Mouse (Mus musculus) embryonic fibroblast, embryonic 13.5 days (primary cell): ENCODE measurements at regions not wholly inside any gene's neighbourhood (a gene's known extent, or its start where the extent isn't known, plus 50 kb on each side); places are given as distances from the start of the nearest gene placed in this dataset.

ENCODE experiments used
- H3K27ac ChIP-seq: 2 replicates; pipeline ENCODE4 v1.5.1; 2012; ENCODE audit warnings: low read length, control low read depth, inconsistent platforms; ENCODE audit not compliant: insufficient read depth
- H3K4me1 ChIP-seq: 2 replicates; pipeline ENCODE4 v1.6.1; 2011; ENCODE audit warnings: low read length; ENCODE audit not compliant: control insufficient read depth, insufficient read depth
- H3K4me3 ChIP-seq: 2 replicates; pipeline ENCODE4 v1.5.1; 2011; ENCODE audit warnings: mild to moderate bottlenecking, control low read depth, low read length; ENCODE audit not compliant: insufficient read depth
- CTCF ChIP-seq: IDR thresholded peaks from 2 replicates; pipeline ENCODE4 v1.5.1; 2011; ENCODE audit warnings: mild to moderate bottlenecking, control low read depth, low read length, moderate library complexity, borderline replicate concordance; ENCODE audit not compliant: insufficient read depth
- POLR2A ChIP-seq: IDR thresholded peaks from 2 replicates; pipeline ENCODE4 v1.6.1; 2011; ENCODE audit warnings: low read depth, mild to moderate bottlenecking, control low read depth, low read length, moderate library complexity

DNA sequence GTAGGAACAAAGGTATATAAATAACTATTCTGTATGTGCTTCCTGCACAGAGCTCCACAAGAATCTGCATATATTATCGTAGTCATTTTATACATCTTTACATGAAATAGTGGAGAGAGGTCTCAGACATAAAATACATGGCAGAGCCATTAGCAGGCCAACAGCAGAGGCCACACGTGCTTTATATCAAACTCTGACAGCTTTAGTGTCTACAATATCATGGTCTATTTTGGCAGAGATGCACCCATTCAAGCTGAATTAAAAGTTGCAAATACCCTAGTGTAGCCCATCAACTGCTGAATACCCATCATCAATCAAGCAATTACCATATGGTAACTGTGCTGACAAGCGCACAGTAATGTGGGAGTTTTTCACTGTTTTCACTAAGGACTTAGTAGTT is 659.1 kb downstream of the Flrt2 start:
- H3K27ac ChIP-seq, result no peak overlapping the region
- TF ChIP-seq POLR2A (no peak), CTCF (no peak)
- H3K4me3 ChIP-seq, result no peak overlapping the region
- H3K4me1 ChIP-seq, result no peaks in the 10 kb centered on the region

DNA sequence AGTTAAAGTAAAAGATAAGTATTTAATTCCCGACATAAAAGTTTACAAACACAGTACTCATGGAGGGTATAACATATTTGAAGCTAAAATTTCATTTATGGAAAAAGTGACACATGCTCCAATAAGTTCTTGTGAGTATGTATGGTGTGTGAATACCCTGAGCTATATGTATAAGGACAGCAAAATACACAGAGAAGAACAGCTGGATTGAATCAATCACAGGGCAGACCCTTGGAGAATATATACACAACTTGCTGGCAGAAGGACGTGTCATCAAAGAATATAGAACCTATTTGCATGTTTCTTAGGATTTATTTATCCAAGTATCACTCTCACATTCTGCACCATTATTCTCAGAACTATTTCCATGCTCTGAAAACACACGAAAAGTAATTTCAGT is 686.9 kb downstream of the Flrt2 start:
- Histone ChIP-seq H3K27ac (no peak overlapping the region), H3K4me1 (no peaks in the 10 kb centered on the region), H3K4me3 (no peak overlapping the region)
- no peak for TF ChIP-seq POLR2A
- no peak for TF ChIP-seq CTCF

DNA sequence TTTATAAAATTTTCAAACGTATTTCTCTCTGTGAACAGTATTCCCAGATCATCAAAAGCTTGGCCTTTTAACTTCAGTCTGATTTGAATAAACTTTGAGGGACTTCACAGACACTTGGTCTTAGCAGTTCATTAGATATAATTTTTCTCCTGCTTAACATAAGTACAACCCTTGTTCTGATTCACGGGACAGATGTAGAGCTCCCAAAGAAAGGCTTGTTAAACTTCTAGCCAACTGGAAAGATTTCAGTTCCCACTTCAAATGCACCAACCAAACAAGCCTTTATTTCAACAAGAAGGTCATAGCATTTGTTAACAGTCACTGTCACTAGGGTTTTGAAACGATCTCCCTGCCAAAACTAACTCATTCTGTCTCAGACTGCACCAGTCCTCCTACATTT is 727.1 kb downstream of the Flrt2 start:
- Histone ChIP-seq H3K27ac (no peak overlapping the region), H3K4me3 (no peak overlapping the region), H3K4me1 (no peaks in the 10 kb centered on the region)
- TF ChIP-seq CTCF, result no peak
- no peak for TF ChIP-seq POLR2A

DNA sequence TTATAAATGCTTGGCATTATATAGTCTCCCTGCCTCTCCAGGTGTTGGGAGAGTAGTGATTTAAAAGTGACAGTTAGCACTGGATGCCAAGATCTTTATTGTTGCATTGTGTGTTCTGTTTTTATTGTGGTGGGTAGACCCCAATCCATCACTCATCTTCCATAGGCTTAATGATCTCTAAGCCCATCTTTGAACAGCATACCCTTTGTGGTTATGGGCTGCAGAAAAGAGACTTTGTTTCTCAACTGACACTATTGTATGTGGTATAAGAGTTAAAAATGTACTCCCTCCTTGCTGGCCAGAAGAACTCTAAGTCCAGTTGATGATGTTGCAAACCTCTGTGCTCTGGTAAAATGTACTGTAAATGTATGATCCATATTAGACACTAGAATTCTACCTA is 727.5 kb downstream of the Flrt2 start:
- no peak overlapping the region for H3K27ac ChIP-seq
- TF ChIP-seq POLR2A, result no peak
- TF ChIP-seq CTCF, result no peak
- H3K4me3 ChIP-seq, result no peak overlapping the region
- no peaks in the 10 kb centered on the region for H3K4me1 ChIP-seq

DNA sequence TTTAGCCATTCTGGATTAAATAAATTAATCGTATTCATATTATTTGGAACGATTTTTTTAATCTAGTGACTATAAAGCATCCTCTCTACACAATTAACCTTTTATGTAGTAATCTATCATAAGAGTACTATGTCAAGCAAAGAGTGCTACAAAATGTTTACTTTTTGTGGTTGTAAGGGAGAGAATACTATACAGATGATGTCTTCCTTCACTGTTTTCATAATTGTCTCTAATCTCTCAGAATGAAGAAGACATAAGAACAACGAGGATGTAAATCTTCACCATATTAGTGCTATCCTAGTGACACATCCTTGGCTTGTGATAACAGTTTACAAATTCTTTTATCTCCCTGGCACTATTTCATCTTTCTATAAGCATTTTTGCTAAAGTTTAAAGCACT is 735.6 kb downstream of the Flrt2 start:
- Histone ChIP-seq H3K4me3 (no peak overlapping the region), H3K4me1 (no peaks in the 10 kb centered on the region), H3K27ac (no peak overlapping the region)
- TF ChIP-seq CTCF (no peak), POLR2A (no peak)

DNA sequence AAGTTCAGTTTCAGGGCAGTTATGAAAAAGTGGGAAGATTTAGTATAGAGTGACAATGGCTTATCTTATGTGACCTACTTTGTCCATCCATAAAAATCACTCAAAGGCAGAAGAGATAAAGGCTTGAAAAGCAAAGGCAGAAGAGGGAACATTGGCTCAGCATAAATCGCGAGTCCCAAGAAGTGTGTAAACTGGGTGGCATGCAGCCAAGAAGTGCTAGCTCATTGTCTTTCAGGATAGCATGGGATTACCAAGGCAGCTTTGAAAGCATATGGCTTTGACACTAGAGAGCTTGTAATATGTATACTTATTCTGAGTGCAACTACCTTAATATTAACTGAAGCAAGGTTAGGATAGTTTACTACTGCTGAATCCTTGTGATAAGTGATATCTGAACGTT is 750.5 kb downstream of the Flrt2 start:
- TF ChIP-seq POLR2A, result no peak
- TF ChIP-seq CTCF, result no peak
- no peak overlapping the region for H3K27ac ChIP-seq
- H3K4me3 ChIP-seq, result no peak overlapping the region
- no peaks in the 10 kb centered on the region for H3K4me1 ChIP-seq

DNA sequence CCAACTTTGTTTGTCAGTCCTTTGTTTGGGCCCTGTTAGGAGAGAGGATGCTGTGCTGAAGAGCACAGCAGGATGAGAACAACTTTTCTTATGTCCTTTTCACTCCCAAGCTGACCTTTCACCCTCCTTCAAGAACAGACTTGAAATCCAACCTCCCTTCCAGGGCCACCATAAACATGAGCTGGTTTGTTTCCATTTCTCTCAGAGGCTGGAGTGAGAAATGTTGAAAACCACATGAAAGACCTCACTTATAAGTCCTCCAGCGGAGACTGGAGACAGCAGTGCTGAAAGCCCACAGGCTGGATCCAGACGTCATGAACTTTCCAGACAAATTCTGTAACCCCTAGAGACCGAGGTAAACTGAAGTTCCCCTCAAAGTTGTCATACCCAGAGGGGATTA is 761.3 kb downstream of the Flrt2 start:
- TF ChIP-seq POLR2A, result no peak
- TF ChIP-seq CTCF, result no peak
- H3K4me1 ChIP-seq, result no peaks in the 10 kb centered on the region
- no peak overlapping the region for H3K27ac ChIP-seq
- no peak overlapping the region for H3K4me3 ChIP-seq

DNA sequence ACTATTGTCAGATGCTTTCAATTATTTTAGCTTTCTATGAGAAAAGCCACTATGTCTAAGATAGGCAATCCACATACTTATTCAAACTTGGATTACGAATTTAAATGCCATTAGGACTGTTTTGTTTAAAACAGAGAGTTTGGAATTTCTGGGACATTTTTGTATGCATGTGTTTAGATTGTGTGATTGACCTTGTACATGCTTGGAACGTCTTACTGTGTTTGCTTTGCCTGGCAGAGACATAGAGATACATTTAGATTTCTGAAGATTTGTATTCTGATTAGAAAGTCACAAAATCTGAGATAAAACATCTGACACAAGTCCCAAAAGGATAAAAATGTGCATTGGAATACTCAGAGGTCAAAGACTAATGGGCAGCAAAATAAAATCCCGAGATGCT is 784.3 kb downstream of the Flrt2 start:
- Histone ChIP-seq H3K4me3 (no peak overlapping the region), H3K4me1 (no peaks in the 10 kb centered on the region), H3K27ac (no peak overlapping the region)
- no peak for TF ChIP-seq POLR2A
- no peak for TF ChIP-seq CTCF

DNA sequence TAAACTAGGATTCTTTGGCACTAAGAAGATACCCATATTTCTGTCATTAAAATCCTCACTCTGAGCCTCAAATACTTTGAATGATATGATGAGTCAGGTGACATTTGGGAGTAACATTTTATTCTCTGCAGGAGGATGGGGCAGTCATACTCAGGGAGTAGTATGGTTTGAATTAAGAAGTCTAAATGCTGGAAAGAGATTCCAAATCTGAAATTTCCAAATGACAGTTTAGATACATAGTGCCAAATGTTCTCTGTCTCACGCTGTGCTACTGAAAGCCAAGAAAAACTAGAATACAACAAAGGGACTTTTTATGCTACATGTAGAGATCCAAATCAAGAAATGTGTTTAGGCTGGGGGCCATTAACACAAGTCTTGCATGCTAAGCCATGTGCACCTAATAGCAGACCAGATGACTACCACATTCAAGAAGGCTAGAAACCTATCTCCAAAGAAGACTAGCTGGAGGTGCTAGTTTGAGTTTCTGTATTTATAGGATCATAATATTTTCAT is 796.5 kb downstream of the Flrt2 start:
- Histone ChIP-seq H3K27ac (peak overlapping the region; percentile 76), H3K4me1 (no peaks in the 10 kb centered on the region), H3K4me3 (no peak overlapping the region)
- TF ChIP-seq POLR2A, result no peak
- TF ChIP-seq CTCF, result no peak

DNA sequence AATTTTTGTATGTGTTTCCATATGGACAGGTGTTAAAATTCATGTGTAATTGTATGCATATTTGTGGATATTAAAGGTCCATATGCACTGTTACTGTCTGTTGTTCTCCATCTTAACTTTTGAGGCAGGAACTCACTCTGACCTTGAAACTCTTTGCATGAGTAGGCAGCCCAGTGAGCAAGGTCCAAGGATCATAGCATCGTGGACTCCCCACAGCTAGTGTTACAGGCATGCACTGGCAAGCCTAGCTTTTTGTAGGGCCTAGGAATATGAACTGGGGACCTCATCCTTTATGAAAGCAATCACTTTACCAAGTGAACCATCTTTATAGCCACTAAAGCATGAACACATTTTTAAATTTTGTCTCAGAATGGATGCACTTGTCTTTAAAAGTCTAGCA is 817.6 kb downstream of the Flrt2 start:
- no peaks in the 10 kb centered on the region for H3K4me1 ChIP-seq
- no peak overlapping the region for H3K4me3 ChIP-seq
- no peak for TF ChIP-seq POLR2A
- TF ChIP-seq CTCF, result no peak
- H3K27ac ChIP-seq, result no peak overlapping the region

DNA sequence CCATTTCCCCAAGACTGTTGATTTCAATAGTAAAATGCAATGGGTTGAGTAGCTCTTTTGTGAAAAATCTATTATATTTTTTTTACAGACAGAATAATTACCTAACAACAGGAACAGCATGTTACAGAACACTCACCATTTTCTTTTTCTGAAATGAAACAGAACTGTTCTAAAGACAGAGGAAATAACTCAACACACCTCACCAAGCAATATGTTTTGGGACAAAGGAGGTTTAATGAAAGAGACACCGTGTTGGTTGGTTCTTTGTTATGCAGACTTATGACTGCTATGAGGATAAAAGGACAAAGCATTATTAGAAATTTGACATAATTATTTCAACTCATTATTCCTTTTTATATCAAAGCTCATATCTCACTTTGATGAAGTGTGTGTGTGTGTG is 866.8 kb downstream of the Flrt2 start:
- Histone ChIP-seq H3K4me1 (no peaks in the 10 kb centered on the region), H3K4me3 (no peak overlapping the region), H3K27ac (no peak overlapping the region)
- no peak for TF ChIP-seq CTCF
- TF ChIP-seq POLR2A, result no peak
